Mouse (Mus musculus): Measurements from ENCODE around the gene 1700016D06Rik.

- no peak for TF ChIP-seq EP300 (IDR thresholded peaks at IDR 0.05; ENCODE audit: low read depth)
- no peak for TF ChIP-seq CTCF (IDR thresholded peaks at IDR 0.05; ENCODE audit: low read depth)
Measured at GRCm38 (mm10) chr8:11643123-11643522, 57.7 kb downstream of the 1700016D06Rik start.
